Mouse (Mus musculus) CH12F3 (cell line): ENCODE results near the gene Pxn.

ENCODE experiments used
- in situ Hi-C: fragments of 300-500 bp; cut with MboI; formaldehyde crosslinking; loops from 2 replicates; pipeline ENCODE4 v1.14.3; 2020; ENCODE audit warnings: low sequenced_read_pairs

Pxn gene

DNA sequence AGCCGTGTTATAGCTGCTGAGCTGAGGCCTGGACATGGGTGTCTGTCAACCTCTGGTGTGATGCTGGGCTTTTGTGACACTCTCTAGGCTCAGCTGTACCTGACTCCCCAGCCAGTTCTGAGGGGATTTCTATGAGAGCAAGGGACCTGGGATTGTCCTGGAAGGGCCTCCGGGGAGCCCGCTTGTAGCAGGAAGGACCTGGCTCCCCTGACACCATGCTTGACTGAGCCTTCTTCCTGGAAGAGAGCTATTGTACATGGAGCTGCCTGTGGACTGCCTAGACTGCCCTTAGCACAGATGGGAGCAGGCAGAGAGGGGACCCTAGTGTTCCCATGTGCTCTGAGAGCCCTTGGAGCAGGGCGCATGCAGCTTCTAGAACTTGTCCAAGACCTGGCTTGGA lies 18.9 kb downstream of the Pxn start:
- in situ Hi-C loops = no loop called here

DNA sequence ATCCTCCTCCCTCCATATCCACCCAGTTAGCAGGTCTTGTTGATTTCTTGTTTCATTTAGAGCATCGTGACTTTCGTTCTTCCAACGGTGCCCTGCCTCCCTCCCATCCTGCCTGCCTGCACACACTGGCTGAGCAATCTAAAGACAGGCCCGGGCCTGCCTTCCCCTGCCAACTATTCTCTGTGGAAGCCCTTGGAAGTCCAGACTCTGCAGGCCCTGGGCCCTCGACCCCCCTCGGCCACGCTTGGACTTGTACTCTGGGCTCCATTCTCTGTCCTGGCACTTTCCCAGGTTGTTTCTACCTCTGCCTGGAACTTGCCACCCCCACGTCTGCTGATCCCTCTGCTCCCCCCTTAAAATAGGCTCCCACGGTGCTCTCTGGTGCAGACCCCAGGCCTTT lies 19.5 kb downstream of the Pxn start:
- in situ Hi-C loops = no loop called here

DNA sequence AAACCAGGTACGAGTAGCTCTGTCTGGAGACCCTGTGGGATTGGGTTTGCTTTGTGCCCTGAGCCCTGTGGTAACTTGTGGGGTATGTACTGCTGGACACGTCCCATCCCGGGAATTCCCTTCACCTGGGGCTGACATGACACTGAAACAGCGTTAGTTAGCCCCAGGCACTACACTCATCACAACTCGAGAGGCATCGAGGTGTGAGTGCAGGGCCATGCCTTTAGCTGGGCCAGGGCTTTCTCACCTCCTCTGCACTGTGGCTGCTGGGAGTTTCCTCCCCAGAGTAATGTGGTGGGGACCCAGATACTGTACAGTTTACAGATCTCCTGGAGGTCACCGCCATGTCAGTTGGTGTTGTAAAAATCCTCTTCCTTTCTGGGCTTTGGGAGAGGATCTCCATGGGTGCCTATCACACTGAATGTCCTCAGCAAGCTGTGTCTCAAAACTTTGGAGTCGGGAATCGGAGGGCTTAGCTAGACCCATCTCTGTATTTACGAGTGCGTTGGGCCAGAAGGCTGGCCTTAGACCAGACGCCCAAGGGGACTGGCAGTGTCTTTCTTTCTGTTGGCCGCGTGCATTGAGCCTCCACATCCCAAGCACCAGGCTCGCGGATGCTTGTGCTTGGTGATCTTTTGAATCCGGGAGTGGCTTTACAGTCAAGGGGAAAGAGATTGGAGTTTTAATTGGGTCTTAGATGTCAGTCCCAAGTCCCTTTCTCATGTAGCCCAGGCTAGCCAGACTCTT lies 20.2 kb downstream of the Pxn start:
- in situ Hi-C loops = no loop called here

DNA sequence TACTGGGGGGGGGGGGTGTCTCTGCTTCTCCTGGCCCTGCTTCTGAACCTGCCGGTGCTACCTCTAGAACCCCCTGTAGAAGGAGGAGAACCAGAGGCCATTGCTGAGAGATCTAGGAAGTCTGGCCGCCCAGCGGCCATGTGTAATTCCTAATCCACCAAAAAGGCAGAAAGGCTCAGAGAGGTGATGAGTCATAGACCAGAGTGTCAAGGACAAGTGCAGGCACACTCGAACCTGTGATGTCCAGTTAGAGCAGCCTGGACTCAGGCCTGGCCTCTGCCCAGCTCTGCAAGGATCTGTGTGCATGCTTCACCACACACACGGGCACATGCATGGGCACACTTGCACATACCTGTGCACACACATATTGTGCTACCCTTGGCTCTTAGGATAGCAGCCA lies 21.7 kb downstream of the Pxn start:
- in situ Hi-C loops = no loop called here

DNA sequence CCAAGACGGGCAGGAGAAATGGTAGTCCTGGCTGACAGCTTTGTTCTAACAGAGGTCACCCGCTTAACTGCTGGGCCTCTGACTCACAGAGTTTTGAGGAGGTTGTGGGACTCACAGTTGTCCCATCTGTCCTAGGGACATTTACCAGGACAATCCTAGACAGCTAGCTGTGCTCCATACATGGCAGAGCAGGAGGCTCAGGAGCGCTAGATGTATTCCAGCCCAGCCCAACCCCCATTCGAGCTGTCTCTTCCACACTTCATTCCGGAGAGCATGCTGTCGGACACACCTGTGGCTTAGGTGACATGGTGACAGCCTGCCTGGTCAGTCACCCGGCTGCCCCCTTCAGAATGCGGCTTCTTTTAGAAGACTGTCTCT lies 22.9 kb downstream of the Pxn start:
- in situ Hi-C loops = no loop called here

DNA sequence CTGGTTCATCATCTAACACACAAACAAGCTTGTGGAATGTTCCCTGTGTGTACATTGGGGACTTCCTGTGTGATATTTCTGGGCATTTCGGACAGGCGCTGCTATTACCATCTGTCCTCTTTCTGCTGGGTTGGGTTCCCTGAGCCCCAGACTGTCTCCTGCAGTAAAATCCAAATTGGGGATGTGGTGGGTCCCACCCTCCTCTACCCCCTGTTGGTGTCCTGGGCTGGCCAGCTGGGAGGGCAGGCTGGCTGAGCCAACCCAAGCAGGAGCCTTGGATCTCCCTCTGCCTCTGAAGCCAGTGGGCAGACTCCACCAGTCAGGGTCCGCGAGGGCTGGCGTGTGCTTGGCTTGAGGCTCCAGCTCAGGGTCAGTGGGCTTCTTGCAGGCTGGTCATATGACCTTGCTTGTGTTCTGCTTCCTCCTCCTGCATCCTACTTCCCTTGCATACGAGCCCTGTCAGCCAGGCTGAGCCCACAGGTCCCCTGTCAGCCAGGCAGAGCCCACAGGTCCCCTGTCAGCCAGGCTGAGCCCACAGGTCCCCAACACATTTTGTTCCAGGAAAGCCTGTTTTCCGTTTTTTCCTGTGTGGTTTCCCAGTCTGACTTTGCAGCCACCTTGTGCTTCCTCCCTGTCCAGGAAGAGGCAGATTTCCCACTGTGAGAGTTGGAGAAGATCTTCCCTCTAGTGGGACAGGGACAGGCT lies 23.4 kb downstream of the Pxn start:
- in situ Hi-C loops = no loop called here

DNA sequence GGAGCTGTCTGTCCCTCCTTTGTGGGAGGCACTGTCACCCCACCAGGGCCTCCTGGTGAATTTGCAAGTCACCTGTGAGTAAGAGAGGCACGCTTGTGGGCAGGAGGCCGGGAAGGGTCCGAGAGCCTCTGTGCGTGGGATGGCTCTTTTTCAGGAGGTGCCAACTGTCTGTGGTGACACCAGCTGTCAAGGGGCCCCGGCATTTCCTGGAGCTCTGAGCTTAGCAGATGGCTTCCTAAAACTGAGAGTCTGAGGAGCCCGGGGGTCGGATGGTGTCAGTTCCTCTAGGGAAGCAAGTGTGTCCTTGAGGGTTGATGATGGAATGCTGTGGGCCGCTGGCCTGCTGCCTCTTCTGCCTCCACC lies 24.0 kb downstream of the Pxn start:
- in situ Hi-C loops = no loop called here

DNA sequence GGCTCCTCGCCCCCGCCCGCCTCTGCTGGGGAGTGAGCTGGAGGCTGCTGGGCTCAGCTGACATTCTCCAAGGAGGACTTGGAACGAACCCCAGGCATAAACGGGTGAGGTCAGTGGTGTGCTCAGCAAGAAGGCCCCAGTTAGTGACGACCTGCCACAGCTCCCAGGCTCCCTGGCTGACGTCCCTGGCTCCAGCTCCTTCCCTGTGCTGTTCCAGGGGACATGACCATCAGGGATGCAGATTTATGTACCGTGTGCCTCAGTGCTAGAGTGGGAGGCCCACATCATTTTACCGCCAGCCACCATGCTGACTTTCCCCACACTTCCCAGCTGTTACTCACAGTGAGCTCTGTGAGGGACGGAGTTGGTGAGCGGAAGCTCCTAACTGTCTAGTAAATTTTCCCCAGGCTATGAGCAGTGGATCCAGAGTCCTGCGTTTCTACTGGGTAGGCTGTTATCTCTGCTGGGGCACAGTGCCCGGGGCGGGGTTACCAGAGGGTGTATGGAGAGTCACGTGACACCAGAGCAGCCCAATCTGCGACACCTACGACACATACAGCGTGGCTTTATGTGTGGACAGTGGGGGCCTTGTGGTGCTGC lies 25.3 kb downstream of the Pxn start:
- in situ Hi-C loops = no loop called here

DNA sequence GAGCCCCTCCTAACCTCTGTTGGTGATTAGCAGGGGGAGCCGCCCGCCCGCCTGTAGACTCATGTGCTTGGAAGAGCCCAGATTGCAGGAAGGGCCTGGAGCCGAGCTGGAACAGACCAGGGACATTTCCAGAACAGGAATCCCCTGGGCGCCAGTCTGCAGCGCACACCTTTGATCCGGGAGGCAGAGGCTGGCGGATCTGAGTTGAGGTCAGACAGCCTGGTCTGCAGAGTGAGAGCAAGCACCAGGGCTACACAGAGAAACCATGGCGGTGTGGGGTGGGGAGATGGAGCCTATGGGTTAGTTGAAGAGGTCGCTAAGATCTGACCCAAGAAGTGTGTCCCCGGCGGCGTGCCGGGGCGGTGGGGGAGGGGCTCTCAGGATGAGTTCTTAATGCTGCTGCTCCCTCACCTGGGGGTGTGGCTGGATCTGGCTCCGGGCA lies 27.8 kb downstream of the Pxn start:
- in situ Hi-C loops = no loop called here

DNA sequence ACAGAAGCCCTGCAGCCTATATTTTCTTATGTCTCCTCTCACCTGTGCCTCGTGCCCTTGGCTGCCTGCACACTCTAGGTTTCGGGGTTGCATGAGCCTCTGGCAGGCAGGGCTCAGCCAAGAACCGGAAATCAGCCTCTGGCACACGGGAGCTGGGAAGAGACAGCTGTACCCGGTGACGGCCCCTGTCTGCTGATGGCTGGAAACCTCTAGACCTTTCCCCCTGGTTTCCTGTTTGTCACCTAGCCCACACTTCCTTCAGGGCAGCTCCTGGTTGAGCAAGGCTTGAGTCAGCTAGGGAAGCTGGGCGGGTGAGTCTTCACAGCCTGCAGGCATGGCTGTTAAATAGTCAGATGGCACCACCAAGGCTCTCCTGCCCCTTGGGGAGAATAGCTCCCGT lies 28.4 kb downstream of the Pxn start:
- in situ Hi-C loops = no loop called here

DNA sequence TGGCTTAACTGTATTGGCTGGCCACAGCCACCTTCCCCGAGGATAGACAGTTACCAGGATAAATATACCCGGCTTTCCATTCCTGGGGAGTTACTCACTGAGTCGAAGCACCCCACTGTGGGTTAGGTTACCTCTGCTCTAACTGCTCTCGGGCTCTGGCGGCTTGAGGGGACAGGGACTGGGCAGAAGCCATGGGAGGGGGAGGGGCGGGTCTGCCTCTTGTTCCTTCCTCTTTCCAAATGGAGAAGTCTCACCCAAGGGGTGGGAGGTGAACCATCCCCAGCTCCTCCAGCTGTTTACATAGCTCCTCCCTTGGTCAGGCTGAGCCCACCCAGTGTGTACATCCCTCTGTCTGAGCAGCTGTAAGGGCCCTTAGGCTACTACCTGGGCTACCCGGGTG lies 29.2 kb downstream of the Pxn start:
- in situ Hi-C loops = no loop called here

DNA sequence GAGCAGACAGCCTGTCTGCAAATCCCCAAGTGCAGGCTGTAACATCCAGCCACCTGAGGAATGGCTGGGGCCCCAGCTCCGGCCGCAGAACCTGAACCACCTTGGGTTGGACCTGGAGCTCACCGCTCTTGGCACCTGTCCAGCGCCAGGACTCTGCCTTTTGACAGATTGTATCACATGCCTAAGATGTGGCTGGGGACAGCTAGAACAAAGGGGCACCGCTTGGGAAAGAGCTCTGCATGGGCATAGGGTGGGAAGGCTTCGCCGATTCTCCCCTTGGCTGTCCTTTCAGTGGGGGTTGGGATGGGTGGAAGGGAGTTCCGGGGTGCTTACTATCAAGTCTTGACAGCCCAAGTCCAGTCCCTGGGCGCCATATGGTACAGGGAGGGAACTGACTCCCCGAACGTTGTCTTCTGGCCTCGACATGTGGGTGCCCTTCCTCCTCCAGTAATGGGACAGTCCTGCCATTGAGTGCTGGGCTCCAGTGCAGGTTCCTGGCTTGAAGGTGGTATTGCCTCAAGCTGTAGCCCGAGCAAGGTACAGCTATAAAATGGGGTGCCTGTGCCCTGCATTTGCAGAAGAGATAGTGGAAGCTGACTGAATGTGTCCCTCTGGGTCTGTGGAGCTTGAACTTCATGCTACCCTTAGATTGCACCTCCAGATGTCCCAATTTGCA lies 31.7 kb downstream of the Pxn start:
- in situ Hi-C loops = no loop called here

DNA sequence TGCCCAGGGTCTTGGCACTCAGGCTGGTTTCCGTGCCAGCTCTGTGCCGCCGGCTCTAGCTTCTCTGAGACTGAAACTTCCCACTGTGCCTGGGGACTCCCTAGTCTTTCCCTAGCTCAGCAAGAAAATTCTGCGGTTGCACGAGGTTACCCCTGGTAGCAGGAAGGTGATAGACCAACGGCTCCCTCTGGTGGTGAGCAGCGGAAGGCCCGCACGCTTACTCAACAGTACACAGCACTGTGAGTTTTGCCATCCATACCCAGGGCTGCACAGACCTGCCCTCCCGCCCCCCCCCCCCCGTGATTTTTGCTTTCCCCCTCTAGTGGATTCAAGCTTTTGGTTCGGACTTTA lies 32.2 kb downstream of the Pxn start:
- in situ Hi-C loops = no loop called here

DNA sequence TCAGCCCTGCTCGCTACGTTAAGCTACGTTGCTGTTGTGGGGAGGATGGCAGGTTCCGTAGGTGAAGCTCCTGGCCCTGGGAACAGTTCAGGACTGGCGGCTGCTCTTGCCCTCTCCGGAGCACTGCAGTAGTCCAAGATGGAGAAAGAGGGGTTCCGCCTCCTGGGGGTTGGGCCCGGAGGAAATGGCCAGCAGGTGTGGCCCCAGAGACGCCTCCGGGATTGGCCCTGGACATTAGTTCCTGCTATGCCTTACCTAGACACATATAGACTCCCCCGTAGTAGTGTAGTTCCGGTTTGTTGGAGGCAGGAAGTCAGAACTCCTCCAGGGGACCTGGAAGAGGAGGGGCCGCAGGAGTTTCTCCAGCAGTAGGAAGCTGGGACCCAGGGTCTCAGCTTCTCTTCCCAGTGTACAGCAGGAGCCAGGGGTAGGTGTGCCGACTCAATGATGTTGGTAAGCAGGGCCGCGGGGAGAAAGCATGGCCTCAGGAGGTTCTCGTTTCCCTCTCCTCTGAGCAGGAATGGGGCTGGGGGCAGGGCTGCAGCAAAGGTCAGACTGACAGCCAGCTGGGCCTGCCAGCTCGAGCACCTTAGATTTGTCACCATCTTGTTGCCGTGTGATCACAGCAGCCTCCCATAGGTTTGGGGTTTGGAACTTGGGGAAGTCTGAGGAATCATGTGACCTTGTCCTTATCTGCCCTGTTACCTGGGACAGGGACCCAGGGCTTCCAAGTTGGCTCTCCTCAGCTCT lies 36.3 kb downstream of the Pxn start:
- in situ Hi-C loops = loop anchor here (5.0 kb wide), 1 partner anchor 41 kb away; no protein-coding TSS in a partner anchor

DNA sequence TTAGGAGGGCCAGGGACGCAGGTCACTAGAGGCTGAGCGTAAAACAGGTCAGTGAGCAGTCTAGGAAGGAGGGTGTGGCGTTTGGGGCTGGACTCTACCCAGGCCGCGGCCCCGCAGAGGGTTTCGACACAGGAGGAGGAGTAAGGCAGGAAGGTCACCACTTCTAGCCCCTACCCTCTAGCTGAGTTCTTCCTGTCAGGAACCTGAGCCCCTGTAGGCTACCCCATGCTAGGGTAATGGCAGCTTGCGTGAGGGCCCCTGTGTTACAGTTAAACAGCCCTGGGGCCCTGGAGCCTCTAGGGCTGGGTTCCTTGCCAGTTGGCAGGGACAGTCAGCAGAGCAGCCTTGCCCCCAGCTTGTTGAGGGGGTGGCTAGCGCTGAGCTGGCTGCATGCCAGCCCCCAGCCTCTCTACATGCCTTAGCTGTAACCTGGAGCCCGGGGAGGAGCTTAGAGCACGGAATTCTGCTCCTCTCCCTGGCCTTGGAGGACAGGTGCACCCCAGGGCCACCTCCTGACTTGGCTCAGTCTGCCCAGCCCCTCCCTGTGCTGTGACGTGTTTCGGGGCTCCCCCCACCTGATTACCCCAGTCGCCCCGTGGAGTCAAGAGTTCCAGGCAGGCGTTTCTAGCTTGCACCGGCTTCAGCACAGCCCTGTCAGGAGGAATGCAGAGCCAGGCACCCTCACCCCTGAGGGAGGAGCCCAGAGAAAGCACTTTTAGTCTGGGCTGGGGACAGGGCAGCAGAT lies 37.2 kb downstream of the Pxn start:
- in situ Hi-C loops = loop anchor here (5.0 kb wide), 1 partner anchor 41 kb away; no protein-coding TSS in a partner anchor

DNA sequence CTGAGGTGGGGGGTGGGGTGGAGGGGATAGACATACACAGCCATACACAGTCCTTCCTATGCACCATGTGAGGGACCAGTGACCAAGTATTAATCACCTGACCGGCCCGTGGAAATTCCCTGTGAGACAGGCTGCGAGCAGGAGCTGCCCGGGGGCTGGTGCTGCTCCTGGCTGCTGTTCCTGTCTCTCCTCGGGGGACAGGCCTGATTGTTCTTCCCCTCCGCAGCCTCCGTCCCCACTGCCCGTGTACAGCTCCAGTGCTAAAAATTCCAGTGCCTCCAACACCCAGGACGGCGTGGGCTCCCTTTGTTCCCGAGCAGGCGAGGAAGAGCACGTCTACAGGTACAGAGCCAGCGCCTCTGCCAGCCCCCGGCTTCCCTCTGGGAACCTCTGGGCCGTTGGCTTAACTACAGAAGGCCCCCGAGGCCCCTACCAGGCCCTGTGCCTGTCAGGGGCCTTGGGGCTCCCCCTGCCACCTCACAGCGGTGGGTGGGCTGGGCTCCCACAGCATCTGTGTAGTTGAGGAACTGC lies 38.2 kb downstream of the Pxn start:
- in situ Hi-C loops = loop anchor here (5.0 kb wide), 1 partner anchor 42 kb away; no protein-coding TSS in a partner anchor

DNA sequence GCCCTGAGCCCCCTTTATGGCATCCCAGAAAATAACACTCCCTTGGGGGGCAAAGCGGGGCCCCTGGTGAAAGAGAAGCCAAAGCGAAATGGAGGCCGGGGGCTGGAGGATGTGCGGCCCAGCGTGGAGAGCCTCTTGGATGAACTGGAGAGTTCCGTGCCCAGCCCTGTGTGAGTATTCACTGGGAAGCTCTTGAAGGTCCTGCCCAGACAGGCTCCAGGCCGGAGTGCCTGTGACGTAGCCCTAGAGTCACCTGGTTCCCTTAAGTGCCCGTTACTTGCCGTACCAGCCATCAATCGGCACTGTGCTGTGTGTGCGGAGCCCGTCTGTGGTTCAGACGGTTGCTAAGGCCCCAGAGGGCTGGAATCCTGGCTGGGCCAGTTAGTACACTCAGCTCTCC lies 39.2 kb downstream of the Pxn start:
- in situ Hi-C loops = no loop called here

DNA sequence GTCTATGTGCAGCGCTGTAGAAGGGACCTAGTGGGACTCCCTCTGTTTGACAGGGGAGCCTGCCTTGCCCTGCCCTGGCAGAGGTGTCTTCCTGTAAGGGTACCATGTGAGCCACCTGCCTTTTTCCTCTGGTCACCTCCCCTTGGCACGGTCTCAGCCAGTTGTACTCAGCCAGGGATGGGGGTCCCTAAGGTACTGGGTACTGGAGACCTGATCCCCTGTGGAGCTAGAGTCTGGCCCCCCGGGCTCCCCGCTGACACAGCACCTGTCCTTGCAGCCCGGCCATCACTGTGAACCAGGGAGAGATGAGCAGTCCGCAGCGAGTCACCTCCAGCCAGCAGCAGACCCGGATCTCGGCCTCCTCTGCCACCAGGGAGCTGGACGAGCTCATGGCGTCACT lies 40.1 kb downstream of the Pxn start:
- in situ Hi-C loops = no loop called here

DNA sequence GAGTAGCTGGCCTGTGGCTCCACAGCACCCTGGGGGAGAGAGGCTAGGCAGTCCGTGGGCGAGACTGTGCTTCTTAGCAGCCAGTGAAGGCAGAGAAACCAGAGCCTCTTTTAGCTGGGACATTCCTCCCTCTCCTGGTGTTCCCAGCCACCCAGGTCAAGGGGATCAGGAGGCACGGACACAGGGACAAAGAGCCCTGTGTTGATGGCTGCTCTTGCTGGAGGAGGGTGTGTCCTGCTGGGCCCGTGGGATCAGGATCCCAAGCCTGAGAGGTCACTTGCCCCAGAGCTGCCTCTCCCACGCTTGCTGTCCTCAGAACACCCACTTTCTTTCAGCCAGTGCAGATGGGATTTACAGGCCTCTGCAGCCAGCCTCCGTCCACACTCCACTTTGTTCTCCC lies 40.5 kb downstream of the Pxn start:
- in situ Hi-C loops = no loop called here

DNA sequence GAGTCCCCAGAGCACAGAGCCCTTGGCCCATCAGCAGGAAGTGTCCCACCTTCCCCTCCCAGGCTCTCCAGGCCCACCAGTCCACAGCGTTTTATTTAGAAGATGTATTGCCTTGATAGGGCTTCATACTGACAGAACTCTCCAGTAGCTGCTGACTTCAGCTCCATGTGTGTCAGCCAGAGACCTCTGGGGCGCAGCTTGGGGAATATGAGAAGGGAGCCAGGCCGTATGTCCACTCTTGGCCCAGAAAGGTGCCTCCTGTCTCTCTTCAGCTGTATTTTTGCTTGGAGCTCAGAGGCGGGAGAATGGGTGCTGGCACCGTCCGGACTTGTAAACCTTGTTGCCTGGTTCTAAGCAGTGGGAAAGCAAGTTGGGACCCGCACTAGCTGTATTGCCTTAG lies 40.9 kb downstream of the Pxn start:
- in situ Hi-C loops = no loop called here
